Mouse (Mus musculus): ENCODE results near the gene Khdrbs2. TPM values are rescaled to one million over a fixed set of nuclear protein-coding genes. Genes with fewer than 3 reads are reported as not detected.

The Khdrbs2 gene
- polyA plus RNA-seq, 1 experiment = not detected

DNA sequence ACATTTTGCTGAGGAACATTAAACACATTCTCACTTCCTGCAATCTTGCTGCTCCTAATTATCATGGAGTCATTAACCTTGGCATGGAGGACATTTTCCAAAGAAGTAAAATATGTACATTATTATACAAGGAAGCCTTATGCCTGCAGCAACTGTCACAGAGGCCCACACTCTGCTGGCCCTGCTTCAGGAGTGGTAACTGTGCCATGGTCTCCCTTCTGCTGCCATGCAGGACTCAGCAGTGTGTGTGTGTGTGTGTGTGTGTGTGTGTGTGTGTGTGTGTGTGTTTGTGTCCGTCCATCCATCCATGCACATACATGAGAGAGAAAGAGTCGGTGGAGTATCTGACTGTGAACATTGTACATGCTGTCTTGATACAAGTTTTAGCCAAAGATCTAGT lies 396.4 kb downstream of the Khdrbs2 start:
- Histone ChIP-seq H3K27ac (ENCODE audit: insufficient read depth, low read length) (no peak overlapping the region), H3K4me1 (ENCODE audit: control insufficient read depth, insufficient read depth, low read length) (no peaks in the 10 kb centered on the region), H3K4me3 (ENCODE audit: insufficient read depth, low read length) (no peak overlapping the region)
- TF ChIP-seq POLR2A (IDR thresholded peaks at IDR 0.05; ENCODE audit: low read depth, low read length) (no peak), CTCF (IDR thresholded peaks at IDR 0.05; ENCODE audit: borderline replicate concordance, insufficient read depth, low read length) (no peak)

DNA sequence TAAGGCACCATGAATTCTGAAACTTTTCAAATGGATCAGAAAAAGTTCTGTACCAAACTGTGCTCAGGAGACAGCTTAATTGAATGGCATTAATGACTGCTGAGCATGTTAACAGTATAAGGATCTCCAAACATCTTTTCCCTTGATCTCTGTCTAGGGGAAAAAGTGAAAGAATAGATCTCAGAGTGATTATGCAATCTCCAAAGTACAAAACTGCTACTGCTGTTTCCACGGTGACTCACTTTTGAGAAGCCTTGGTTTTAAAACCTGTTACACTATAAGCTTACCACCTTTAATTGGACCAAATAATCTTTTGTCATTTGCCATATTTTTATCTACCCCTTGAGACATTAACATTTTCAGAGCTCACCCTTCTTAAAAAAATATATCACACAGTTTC lies 453.5 kb downstream of the Khdrbs2 start:
- TF ChIP-seq POLR2A (IDR thresholded peaks at IDR 0.05; ENCODE audit: low read depth, low read length) (no peak), CTCF (IDR thresholded peaks at IDR 0.05; ENCODE audit: borderline replicate concordance, insufficient read depth, low read length) (no peak)
- no peaks in the 10 kb centered on the region for H3K4me1 ChIP-seq (ENCODE audit: control insufficient read depth, insufficient read depth, low read length)
- no peak overlapping the region for H3K4me3 ChIP-seq (ENCODE audit: insufficient read depth, low read length)
- no peak overlapping the region for H3K27ac ChIP-seq (ENCODE audit: insufficient read depth, low read length)

DNA sequence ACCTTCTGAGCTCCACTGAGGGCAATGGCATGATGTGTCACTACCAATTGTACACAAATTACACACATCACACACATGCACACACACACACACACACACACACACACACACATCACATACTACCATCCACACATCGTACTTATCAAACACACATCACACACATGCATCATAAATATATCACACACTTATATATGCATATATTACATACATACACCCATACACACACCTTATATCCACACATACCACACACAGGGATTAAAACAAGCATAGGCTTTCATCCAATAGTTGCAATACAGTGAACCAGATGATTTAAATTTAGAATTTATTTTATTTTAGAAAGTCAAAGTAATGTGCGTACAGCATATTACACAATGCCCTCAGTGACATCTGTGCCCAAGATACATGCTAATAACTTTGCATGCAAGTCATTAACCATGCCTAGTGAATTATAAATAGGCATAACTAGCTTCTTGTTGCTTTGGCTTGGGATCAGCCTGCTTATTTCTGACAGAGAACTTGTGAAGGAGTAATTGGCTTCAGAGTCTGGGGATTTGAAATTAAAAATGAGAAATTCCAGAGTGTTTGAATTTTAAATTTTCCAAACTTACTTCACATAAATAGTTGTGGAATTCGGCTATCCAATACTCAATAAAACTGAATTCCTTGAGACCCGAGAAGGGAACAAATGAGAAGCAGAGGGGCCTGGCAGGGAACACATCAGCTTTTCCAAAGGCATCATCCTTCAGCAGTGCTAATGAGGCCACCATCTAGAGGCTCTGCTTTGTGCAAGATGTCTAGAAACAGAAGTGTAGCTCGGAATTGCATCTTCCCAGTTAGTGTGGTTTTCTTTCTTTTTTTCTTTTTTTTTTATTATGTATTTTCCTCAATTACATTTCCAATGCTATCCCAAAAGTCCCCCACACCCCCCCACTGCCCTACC lies 460.2 kb downstream of the Khdrbs2 start:
- no peak overlapping the region for H3K4me3 ChIP-seq (ENCODE audit: insufficient read depth, low read length)
- no peaks in the 10 kb centered on the region for H3K4me1 ChIP-seq (ENCODE audit: control insufficient read depth, insufficient read depth, low read length)
- TF ChIP-seq CTCF (IDR thresholded peaks at IDR 0.05; ENCODE audit: borderline replicate concordance, insufficient read depth, low read length) (no peak), POLR2A (IDR thresholded peaks at IDR 0.05; ENCODE audit: low read depth, low read length) (no peak)
- H3K27ac ChIP-seq (ENCODE audit: insufficient read depth, low read length) = no peak overlapping the region

DNA sequence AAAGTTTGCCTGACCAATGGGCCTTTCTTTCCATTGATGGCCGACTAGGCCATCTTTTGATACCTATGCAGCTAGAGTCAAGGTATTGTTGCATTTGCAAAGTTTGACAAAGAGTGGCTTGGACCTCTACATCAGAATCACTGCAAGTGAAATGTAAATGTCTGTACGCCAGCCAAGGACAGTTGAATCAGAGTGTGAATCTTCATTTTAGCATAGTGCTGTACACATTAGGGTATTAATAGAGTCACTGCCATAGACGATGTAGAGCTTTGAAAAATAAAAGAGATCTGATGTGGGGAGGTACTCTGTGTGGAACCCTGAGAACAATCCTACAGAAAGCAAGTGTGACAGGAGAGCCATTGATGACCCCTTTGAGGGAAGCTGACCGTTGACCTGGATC lies 460.9 kb downstream of the Khdrbs2 start:
- no peak for TF ChIP-seq CTCF (IDR thresholded peaks at IDR 0.05; ENCODE audit: borderline replicate concordance, insufficient read depth, low read length)
- TF ChIP-seq POLR2A (IDR thresholded peaks at IDR 0.05; ENCODE audit: low read depth, low read length) = no peak
- H3K27ac ChIP-seq (ENCODE audit: insufficient read depth, low read length) = no peak overlapping the region
- no peak overlapping the region for H3K4me3 ChIP-seq (ENCODE audit: insufficient read depth, low read length)
- no peaks in the 10 kb centered on the region for H3K4me1 ChIP-seq (ENCODE audit: control insufficient read depth, insufficient read depth, low read length)

DNA sequence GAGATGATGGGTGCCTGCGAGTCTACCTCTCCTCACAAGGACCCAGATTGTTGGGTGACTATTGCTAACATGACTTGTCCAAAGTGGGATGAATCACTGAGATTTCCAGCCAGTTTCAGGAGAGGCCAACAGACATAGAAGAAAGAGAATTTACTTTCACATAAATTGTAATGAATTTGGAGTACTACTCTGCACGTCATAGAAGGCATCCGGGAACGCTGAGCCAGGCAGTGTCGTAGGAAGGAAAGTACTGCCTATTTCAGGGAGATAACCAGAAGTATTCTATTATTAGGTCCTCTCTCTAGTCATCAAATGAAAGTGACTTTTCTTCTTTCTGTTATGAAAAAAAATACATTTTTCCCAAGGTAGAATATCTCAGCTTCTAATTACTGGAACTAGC lies 466.6 kb downstream of the Khdrbs2 start:
- no peak overlapping the region for H3K27ac ChIP-seq (ENCODE audit: insufficient read depth, low read length)
- no peak for TF ChIP-seq CTCF (IDR thresholded peaks at IDR 0.05; ENCODE audit: borderline replicate concordance, insufficient read depth, low read length)
- TF ChIP-seq POLR2A (IDR thresholded peaks at IDR 0.05; ENCODE audit: low read depth, low read length) = no peak
- H3K4me3 ChIP-seq (ENCODE audit: insufficient read depth, low read length) = no peak overlapping the region
- no peaks in the 10 kb centered on the region for H3K4me1 ChIP-seq (ENCODE audit: control insufficient read depth, insufficient read depth, low read length)

DNA sequence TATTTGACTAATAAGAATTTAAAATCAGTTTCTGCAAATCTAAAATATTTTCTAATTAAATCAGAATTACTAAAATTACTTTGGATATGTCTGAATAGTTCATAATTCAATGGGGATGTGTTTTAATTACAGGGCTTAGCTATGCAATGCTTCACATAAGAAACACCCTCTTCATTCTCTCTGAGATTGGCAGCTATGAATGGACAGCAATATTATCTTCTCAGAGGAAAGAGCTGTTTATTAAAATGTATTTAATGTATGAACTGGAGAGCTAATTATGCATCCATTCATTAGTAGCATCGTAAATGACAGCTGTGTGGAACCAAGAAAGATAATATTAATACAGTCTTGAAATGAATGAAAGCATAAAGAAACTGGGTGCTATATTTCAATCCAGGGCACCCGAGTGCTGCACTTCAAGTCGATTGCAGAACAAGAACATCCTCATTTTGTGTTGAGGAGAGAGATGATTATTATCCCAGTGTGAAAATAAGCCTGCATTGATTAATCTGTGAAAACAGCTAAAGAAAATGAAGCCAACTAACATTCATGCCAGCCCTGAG lies 477.2 kb downstream of the Khdrbs2 start:
- H3K4me3 ChIP-seq (ENCODE audit: insufficient read depth, low read length) = no peak overlapping the region
- H3K27ac ChIP-seq (ENCODE audit: insufficient read depth, low read length) = no peak overlapping the region
- no peaks in the 10 kb centered on the region for H3K4me1 ChIP-seq (ENCODE audit: control insufficient read depth, insufficient read depth, low read length)
- TF ChIP-seq CTCF (IDR thresholded peaks at IDR 0.05; ENCODE audit: borderline replicate concordance, insufficient read depth, low read length) = no peak
- TF ChIP-seq POLR2A (IDR thresholded peaks at IDR 0.05; ENCODE audit: low read depth, low read length) = no peak

DNA sequence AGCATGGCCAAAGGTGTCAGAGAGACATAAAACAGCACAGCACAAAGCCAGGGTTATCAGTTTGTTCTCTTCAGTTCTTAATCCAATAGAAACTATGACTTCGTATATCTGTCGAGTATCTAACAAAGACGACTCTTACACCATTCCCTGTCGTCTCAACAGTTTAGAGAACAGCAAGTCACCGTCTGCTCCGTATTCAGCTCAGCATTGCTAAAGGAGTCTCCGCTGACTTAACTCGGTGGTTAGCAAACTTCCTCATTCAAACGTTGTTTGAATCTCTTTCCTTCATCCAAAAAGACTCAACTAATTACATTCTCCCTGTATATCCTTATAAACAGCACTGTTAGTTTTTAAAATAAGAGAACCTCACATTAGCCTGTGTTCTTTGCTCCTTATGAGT lies 521.3 kb downstream of the Khdrbs2 start:
- no peak for TF ChIP-seq POLR2A (IDR thresholded peaks at IDR 0.05; ENCODE audit: low read depth, low read length)
- TF ChIP-seq CTCF (IDR thresholded peaks at IDR 0.05; ENCODE audit: borderline replicate concordance, insufficient read depth, low read length) = no peak
- Histone ChIP-seq H3K4me3 (ENCODE audit: insufficient read depth, low read length) (no peak overlapping the region), H3K27ac (ENCODE audit: insufficient read depth, low read length) (no peak overlapping the region), H3K4me1 (ENCODE audit: control insufficient read depth, insufficient read depth, low read length) (no peaks in the 10 kb centered on the region)

DNA sequence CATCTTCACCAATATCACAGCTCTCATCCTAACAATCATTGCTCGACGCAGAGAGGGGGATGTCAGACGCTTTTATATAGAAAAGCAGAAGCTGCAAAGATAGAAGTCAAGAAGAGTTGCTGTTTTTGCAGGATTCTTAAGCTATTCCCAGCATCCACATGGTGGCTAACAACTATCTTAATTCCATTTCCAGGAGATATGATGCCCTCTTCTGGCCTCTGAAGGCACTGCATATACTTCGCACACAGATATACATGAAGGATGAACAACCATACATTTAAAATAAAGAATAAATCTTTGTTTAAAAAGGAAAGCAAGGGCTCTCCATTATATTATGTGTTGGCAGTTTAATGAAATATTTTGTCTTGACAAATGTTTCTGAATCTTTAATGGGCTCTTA lies 527.6 kb downstream of the Khdrbs2 start:
- no peaks in the 10 kb centered on the region for H3K4me1 ChIP-seq (ENCODE audit: control insufficient read depth, insufficient read depth, low read length)
- H3K4me3 ChIP-seq (ENCODE audit: insufficient read depth, low read length) = no peak overlapping the region
- TF ChIP-seq POLR2A (IDR thresholded peaks at IDR 0.05; ENCODE audit: low read depth, low read length) (no peak), CTCF (IDR thresholded peaks at IDR 0.05; ENCODE audit: borderline replicate concordance, insufficient read depth, low read length) (no peak)
- no peak overlapping the region for H3K27ac ChIP-seq (ENCODE audit: insufficient read depth, low read length)

DNA sequence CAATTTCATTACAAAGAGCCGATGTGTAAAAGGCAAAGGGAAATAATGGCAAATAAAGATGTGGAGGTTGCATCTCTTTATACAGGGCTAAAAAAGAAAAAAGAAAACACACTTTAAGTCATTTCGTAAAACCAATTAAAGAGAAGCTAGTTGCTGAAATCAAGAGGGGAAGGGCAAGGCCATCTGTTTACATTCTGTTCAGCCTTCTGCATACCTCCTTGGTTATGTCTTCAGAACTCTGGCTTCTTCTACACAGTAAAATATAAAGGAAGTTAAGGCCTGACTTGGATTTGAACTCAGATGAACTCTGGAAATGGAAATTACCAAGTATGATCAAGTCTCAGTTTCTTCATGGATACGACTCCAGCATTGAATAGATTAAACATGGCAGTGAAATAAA lies 528.8 kb downstream of the Khdrbs2 start:
- H3K27ac ChIP-seq (ENCODE audit: insufficient read depth, low read length) = no peak overlapping the region
- H3K4me1 ChIP-seq (ENCODE audit: control insufficient read depth, insufficient read depth, low read length) = no peaks in the 10 kb centered on the region
- no peak overlapping the region for H3K4me3 ChIP-seq (ENCODE audit: insufficient read depth, low read length)
- TF ChIP-seq POLR2A (IDR thresholded peaks at IDR 0.05; ENCODE audit: low read depth, low read length) = no peak
- no peak for TF ChIP-seq CTCF (IDR thresholded peaks at IDR 0.05; ENCODE audit: borderline replicate concordance, insufficient read depth, low read length)

All from embryonic fibroblast, embryonic 13.5 days (primary cell).